Mouse (Mus musculus) C2C12 (cell line): ENCODE measurements around the gene Pou4f1. TPM values are rescaled to one million over a fixed set of nuclear protein-coding genes. Genes with fewer than 3 reads are reported as not detected.

Source experiments
- H3K27me3 ChIP-seq: one replicate; pipeline ENCODE4 v1.6.1; 2011; ENCODE audit not compliant: control insufficient read depth, insufficient read depth, insufficient read length
- H3K36me3 ChIP-seq: one replicate; pipeline ENCODE4 v1.6.1; 2011; ENCODE audit not compliant: control insufficient read depth, insufficient read depth
- H3K4me3 ChIP-seq: one replicate; pipeline ENCODE4 v1.5.1; 2011; ENCODE audit warnings: mild to moderate bottlenecking, control low read depth; ENCODE audit not compliant: poor library complexity, insufficient read depth, severe bottlenecking
- H3K79me2 ChIP-seq: one replicate; pipeline ENCODE4 v1.6.1; 2011; ENCODE audit not compliant: control insufficient read depth, insufficient read depth
- H3K79me3 ChIP-seq: one replicate; pipeline ENCODE4 v1.6.1; 2011; ENCODE audit warnings: low read depth, control low read depth
- H3ac ChIP-seq: one replicate; pipeline ENCODE3; 2011; ENCODE audit warnings: low read depth; ENCODE audit not compliant: control insufficient read depth, insufficient read length
- CEBPB ChIP-seq: IDR thresholded peaks from one replicate; pipeline ENCODE4 v1.6.1; 2011; ENCODE audit warnings: low read depth, mild to moderate bottlenecking, control low read depth, moderate library complexity
- CTCF ChIP-seq: IDR thresholded peaks from one replicate; pipeline ENCODE4 v1.5.1; 2011; ENCODE audit not compliant: control insufficient read depth, insufficient read depth, insufficient read length
- FOSL1 ChIP-seq: IDR thresholded peaks from one replicate; pipeline ENCODE4 v1.8.0; 2011; ENCODE audit warnings: mild to moderate bottlenecking, low read length; ENCODE audit not compliant: poor library complexity, insufficient read depth, severe bottlenecking
- MAX ChIP-seq: IDR thresholded peaks from one replicate; pipeline ENCODE4 v1.6.1; 2011; ENCODE audit warnings: mild to moderate bottlenecking, control low read depth
- MYOD1 ChIP-seq: IDR thresholded peaks from one replicate; pipeline ENCODE4 v1.6.1; 2011; ENCODE audit warnings: low read depth; ENCODE audit not compliant: control insufficient read depth, insufficient read length
- MYOG ChIP-seq: IDR thresholded peaks from one replicate; pipeline ENCODE4 v1.6.1; 2011; ENCODE audit not compliant: control insufficient read depth, insufficient read length; ENCODE audit errors: extremely low read depth
- USF1 ChIP-seq: IDR thresholded peaks from one replicate; pipeline ENCODE4 v1.6.1; 2011; ENCODE audit warnings: low read depth, mild to moderate bottlenecking, control low read depth, moderate library complexity
- polyA plus RNA-seq: library from polyadenylated mRNA; unstranded; fragments of >200 nt; fragmentation: generic; extraction: Trizol; gene quantifications from one replicate; pipeline ENCODE4 v1.2.1, GENCODE M21; 2012; ENCODE audit warnings: missing spikeins

Gene Pou4f1
- polyA plus RNA-seq, 1 experiment, result 0.85 TPM

GRCm38 (mm10) chr14:104475438-104475837 is 7.6 kb upstream of the Pou4f1 start:
- Histone ChIP-seq H3K27me3 (peaks cover 4% of the 10 kb centered on the region), H3K79me3 (no peaks in the 10 kb centered on the region), H3K36me3 (peaks cover 23% of the 10 kb centered on the region), H3K4me3 (no peak overlapping the region), H3ac (no peak overlapping the region), H3K79me2 (no peaks in the 10 kb centered on the region)
- TF ChIP-seq CTCF (no peak), MAX (no peak), MYOG (no peak), FOSL1 (no peak), USF1 (no peak), MYOD1 (no peak), CEBPB (no peak)

GRCm38 (mm10) chr14:104468623-104468970 is 798 bp upstream of the Pou4f1 start:
- Histone ChIP-seq H3K4me3 (no peak overlapping the region), H3K27me3 (peaks cover 22% of the 10 kb centered on the region), H3K36me3 (no peaks in the 10 kb centered on the region), H3ac (no peak overlapping the region), H3K79me3 (no peaks in the 10 kb centered on the region), H3K79me2 (no peaks in the 10 kb centered on the region)
- TF ChIP-seq MAX (no peak), USF1 (no peak), CTCF (no peak), MYOG (no peak)

DNA sequence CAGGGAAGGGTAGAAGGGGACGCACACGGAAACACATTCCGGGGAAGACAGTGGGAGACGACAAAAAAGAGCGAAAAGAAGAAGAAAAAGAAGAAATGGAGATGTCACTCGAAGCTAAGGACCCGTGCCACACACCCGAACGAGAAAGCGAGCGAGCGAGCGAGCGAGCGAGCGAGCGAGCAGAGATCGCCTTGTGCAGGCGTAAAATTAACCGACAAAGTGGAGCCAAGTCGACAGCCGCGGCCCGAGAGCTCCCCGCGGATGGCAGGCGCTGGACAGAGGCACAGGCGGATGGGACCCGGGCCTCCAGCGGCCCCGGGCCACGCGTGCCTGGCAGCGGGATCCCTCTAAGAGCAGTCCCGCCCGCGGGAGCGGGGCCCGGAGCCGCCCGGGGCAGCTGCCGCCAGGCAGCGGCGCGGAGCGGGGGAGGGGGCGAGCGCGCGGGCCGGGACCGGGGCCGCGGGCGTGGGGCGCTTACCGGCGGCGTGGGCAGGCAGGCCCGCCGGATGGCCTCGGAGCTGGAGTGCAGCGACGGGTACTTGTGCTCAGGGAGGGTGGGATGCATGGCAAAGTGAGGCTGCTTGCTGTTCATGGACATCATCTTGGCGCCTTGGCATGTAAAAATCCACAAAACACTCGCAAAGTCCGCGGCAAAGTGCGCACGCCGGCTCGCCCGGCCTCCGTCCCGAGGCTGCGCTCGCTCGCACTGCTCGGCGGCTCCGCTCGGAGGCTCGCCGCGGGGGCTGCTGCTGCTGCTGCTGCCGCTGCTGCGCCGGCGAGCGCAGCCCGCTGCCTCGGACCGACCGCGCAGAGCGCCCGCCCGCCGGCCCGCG is 450 bp downstream of the Pou4f1 start:
- no peak for TF ChIP-seq MYOD1
- no peak for TF ChIP-seq MYOG
- TF ChIP-seq CEBPB, result no peak
- TF ChIP-seq MAX, result no peak
- no peak for TF ChIP-seq CTCF
- no peak for TF ChIP-seq FOSL1
- TF ChIP-seq USF1, result no peak
- H3K27me3 ChIP-seq, result peaks cover 22% of the 10 kb centered on the region
- no peaks in the 10 kb centered on the region for H3K79me2 ChIP-seq
- H3K36me3 ChIP-seq, result no peaks in the 10 kb centered on the region
- peak overlapping the region; percentile 54 for H3ac ChIP-seq
- peak overlapping the region; percentile 14 for H3K4me3 ChIP-seq
- H3K79me3 ChIP-seq, result no peaks in the 10 kb centered on the region

DNA sequence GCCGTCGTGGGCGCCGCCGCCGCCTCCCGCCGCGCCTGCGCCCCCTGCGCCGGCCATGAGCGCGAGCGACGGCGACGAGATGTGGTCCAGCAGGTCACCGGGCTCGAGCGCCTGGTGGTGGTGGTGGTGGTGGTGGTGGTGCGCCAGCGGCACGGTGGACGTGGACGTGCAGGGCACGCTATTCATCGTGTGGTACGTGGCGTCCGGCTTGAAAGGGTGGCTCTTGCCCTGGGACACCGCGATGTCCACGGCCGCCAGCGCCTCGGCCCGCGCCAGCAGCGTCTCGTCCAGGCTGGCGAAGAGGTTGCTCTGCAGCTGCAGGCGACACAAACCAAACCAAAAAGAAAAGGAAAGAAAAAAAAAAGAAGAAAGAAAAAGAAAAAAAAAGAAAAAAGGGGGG is 1.2 kb downstream of the Pou4f1 start:
- H3ac ChIP-seq, result no peak overlapping the region
- TF ChIP-seq USF1 (no peak), FOSL1 (no peak), CEBPB (no peak), MYOD1 (no peak), MAX (no peak), CTCF (no peak), MYOG (no peak)
- no peaks in the 10 kb centered on the region for H3K79me3 ChIP-seq
- H3K36me3 ChIP-seq, result no peaks in the 10 kb centered on the region
- H3K27me3 ChIP-seq, result peaks cover 22% of the 10 kb centered on the region
- no peak overlapping the region for H3K4me3 ChIP-seq
- no peaks in the 10 kb centered on the region for H3K79me2 ChIP-seq

DNA sequence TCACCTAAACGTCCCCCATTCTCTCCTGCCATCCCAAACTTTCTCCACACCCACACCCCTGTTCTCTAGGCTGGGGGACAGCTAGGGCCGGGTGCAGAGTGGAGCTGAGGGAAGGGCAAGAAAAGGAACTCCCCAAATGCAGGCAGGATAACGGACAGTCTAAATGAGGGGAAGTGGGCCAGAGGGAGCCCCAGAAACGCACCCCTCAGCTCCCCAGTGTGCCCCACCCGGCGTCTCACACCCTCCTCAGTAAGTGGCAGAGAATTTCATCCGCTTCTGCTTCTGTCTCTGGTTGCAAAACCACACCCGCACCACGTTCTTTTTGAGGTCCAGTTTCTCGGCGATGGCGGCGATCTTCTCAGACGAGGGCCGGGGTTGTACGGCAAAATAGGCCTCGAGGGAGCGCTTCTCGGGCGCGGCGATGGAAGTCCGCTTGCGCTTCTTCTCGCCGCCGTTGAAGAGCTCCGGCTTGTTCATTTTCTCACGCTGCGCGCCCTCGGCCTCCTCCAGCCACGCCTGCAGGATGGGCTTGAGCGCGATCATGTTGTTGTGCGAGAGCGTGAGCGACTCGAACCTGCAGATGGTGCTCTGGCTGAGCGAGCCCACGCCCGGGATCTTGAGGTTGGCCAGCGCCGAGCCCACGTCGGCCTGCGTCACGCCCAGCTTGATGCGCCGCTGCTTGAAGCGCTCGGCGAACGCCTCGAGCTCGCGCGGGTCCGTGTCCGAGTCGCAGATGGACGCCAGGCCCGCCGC is 2.1 kb downstream of the Pou4f1 start:
- H3K4me3 ChIP-seq, result no peak overlapping the region
- TF ChIP-seq CTCF (no peak), MAX (no peak), MYOD1 (no peak), MYOG (no peak), FOSL1 (no peak)
- H3K79me3 ChIP-seq, result no peaks in the 10 kb centered on the region
- no peaks in the 10 kb centered on the region for H3K36me3 ChIP-seq
- H3K27me3 ChIP-seq, result peaks cover 23% of the 10 kb centered on the region
- H3ac ChIP-seq, result no peak overlapping the region
- no peaks in the 10 kb centered on the region for H3K79me2 ChIP-seq

DNA sequence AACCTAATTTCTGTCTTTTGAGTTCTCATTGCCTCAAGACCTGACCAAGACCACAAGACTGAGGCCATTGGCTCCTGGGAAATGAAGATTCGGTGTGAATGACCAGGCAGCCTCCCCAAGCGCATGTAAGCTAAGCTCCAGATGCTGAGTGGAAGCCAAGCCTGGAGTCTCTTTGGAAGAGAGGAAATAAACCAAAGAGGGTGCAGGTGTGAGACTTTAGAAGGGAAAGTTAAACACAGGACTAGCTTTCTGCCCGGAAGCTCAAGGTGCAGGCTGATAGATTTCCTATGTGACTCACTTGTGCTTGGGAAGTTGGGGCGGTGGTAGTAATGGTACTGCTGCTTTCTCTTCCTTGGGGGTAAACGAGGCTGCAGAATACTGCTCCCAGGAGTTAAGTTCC is 3.0 kb downstream of the Pou4f1 start:
- no peak overlapping the region for H3K4me3 ChIP-seq
- peaks cover 25% of the 10 kb centered on the region for H3K27me3 ChIP-seq
- TF ChIP-seq CTCF, result no peak
- no peak for TF ChIP-seq CEBPB
- TF ChIP-seq MAX, result no peak
- TF ChIP-seq MYOD1, result no peak
- TF ChIP-seq FOSL1, result no peak
- no peak for TF ChIP-seq MYOG
- H3ac ChIP-seq, result no peak overlapping the region
- no peaks in the 10 kb centered on the region for H3K79me3 ChIP-seq
- no peaks in the 10 kb centered on the region for H3K36me3 ChIP-seq
- no peaks in the 10 kb centered on the region for H3K79me2 ChIP-seq
